Mouse (Mus musculus): ENCODE results near the gene Myl9.

Gene Myl9

DNA sequence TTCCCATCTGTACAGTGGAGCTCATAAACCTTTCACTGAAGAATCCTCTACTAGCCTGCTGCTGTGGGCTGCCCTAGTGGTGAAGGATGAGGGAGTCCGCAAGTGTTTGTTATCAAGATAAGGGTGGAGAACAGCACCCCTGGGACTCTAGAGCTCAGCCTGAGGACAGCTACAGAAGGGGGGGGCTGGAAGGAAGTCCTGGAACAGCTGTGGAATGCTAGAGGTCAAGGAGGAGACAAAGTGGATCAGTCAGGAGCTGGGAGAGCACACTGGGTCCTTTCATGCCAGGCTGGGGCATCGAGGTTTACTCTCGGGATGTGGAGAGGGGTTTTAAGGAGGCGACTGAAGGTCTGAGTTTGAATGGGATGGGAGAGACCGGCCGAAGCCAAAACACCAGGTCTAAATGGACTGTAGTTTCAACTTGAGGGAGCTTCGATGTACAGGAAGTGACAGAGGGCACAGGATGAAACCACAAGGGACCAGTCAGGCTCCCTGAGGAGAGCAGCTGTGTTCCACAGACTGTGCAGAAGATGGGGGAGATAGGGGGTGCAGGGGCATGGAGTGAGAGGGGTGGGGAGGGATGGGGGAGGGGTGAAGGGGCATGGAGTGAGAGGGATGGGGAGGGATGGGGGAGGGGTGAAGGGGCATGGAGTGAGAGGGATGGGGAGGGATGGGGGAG is 2.2 kb downstream of the Myl9 start:
- POLR2A ChIA-PET, result interaction anchor here in 3 of 4 experiments (0.5 to 1.0 kb wide), 5 partner anchors 13 to 1594 kb away, joined by 3 to 4 read pairs (median 3); no protein-coding TSS in a partner anchor
- CTCF ChIA-PET, result interaction anchor here in 1 of 4 experiments (1.2 kb wide), 1 partner anchor 57 kb away, joined by 3 read pairs; no protein-coding TSS in a partner anchor

DNA sequence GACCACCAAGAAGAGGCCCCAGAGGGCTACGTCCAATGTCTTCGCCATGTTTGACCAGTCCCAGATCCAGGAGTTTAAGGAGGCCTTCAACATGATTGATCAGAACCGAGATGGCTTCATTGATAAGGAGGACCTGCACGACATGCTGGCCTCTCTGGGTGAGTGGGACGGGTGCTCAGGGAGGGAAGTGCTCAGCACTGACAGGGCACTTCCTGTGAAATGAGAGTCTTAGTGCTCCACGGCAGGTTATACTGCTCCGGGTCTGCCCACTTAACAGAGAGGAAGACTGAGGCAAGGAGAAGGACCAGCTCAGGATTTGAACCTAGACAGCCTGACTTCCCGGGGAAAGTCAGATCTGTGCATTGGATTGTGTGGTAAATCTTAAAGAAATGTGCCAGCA is 3.4 kb downstream of the Myl9 start:
- POLR2A ChIA-PET, result no interaction called here
- CTCF ChIA-PET, result interaction anchor here in 1 of 4 experiments (0.5 kb wide), 1 partner anchor 26 kb away, joined by 3 read pairs; no protein-coding TSS in a partner anchor

DNA sequence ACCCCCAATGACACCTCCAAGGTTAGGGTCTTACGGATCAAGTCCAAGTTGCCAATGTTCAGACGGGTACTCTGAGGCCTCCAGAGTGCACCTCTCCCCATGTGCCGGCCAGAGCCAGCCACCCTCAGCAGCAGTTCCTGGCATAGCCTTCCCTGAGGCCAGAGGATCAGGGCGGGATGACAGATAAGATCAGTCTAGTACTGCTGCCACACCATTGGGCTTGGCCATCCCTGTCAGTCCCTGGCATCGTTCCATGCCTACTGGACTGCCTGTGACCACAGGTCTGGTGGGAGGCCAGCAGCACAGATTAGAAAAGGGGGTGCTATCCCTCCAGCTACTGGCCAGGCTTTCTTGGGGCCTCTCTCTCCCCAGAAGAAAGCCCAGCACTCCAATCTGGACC is 3.8 kb downstream of the Myl9 start:
- ChIA-PET CTCF (no interaction called here), POLR2A (no interaction called here)

DNA sequence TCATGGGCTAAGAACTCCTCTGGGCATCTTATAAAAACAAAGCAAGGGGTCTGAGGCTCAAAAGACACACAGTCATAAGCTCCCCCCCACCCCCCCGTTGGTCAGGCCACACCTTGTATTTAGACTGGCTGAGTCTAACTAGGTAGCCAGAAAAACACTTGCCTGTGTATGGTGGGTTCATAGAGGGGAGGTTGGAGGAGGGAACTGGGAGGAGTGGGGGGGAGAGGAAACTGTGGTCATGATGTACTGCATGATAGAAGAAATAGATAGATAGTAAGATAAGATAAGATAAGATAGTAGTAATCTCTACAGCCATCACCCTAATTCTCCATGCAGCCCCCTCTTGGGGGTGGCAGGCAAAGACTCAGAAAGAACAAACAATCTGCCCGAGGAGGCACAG is 4.3 kb downstream of the Myl9 start:
- POLR2A ChIA-PET, result no interaction called here
- CTCF ChIA-PET, result interaction anchor here in 1 of 4 experiments (0.7 kb wide), 1 partner anchor 688 kb away, joined by 3 read pairs; no protein-coding TSS in a partner anchor

DNA sequence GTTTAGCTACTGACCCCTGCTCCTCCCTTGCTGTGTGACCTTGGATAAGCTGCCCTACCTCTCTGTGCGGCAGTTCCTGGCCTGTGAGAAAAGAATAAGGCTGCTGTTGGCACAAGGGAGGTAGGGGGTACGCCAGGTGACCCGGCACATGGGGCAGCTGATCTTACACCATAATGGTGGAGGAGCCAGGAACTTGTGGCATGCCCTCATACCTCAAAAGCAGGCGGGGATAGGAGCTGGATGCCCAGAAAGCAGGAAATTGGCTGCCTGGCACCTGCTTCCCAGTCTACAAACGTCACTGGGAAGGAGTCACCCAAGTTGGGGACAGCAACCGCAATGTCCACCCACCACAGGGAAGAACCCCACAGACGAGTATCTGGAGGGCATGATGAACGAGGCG is 4.9 kb downstream of the Myl9 start:
- ChIA-PET POLR2A (interaction anchor here in 2 of 4 experiments (0.6 to 1.5 kb wide), 3 partner anchors 11 to 49 kb away, joined by 3 to 4 read pairs (median 4); no protein-coding TSS in a partner anchor), CTCF (interaction anchor here in 3 of 4 experiments (0.6 to 2.7 kb wide), 6 partner anchors 9 to 688 kb away, joined by 3 to 5 read pairs (median 4); no protein-coding TSS in a partner anchor)

DNA sequence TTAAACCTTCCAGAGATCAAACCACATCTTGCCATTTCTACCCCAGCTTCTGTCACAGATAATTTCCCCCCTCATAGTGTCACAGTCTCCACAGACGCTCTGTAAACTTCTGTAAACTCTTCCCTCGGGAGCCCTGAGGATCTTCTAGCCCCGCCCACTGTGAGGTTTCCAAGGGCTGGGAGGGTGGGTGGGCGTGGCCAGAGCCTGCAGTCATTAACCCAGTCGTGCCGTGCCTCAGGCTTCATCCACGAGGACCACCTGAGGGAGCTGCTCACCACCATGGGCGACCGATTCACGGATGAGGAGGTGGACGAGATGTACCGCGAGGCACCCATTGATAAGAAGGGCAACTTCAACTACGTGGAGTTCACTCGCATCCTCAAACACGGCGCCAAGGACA is 5.5 kb downstream of the Myl9 start:
- ChIA-PET POLR2A (interaction anchor here in 3 of 4 experiments (0.6 to 1.9 kb wide), 10 partner anchors 12 to 424 kb away, joined by 3 to 7 read pairs (median 3); partner anchors contain the start of gene Rbl1 (in 1 of the 3)), CTCF (interaction anchor here (0.6 to 2.7 kb wide), 8 partner anchors 8 to 816 kb away, joined by 3 to 5 read pairs (median 4); no protein-coding TSS in a partner anchor)

DNA sequence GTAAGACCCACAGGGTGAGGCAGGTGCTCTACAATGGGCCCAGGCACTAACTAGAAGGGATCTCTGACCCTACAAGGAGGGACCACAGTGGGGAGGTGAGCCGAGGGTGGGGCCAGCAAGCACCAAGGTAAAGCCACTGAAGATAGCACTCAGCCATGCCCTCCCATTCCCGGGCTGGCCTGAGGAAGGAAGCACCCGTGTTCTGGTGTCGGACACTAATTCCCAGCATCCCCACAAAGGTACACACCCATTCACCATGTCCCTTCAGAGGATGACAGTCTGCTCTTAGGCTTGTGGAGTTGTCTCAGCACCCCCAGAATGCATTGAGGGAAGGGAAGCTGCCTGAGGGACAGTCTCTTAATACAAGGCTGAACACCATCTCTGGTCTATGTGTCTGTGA is 6.1 kb downstream of the Myl9 start:
- POLR2A ChIA-PET, result interaction anchor here in 3 of 4 experiments (0.6 to 1.9 kb wide), 10 partner anchors 13 to 423 kb away, joined by 3 to 7 read pairs (median 3); partner anchors contain the start of gene Rbl1 (in 1 of the 3)
- CTCF ChIA-PET, result interaction anchor here (0.5 to 2.7 kb wide), 9 partner anchors 16 to 816 kb away, joined by 3 to 5 read pairs (median 3); no protein-coding TSS in a partner anchor

DNA sequence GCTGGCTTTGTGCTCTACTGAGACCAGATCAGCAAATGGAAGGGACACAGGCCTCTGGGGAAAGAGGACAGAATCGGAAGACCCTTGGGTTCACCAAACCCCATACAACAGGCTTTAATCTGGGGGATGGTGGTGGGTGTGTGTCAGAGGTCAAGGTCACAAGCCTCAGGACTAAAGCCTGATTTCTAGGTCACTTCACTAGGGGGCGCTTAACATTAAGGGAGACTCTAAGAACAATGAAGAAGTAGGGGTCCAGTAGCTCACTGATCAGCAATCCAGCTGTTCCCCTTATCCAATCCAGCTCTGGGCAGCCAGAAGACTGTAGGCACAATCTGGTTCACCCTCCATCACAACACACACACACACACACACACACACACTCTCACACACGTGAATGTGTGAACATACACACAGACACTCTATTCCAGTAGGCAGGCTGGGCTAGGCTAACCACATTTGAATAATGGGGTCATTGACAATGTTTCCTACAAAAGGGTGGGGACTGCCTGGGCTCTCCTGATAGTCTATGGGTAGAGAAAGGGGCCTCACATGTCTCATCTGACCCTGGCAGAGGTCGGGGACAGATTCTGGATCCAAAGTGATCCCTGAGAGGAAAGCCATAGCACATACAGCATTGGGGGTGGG is 6.7 kb downstream of the Myl9 start:
- CTCF ChIA-PET, result interaction anchor here (0.5 to 2.7 kb wide), 10 partner anchors 17 to 337 kb away, joined by 3 to 7 read pairs (median 4); no protein-coding TSS in a partner anchor
- POLR2A ChIA-PET, result interaction anchor here in 2 of 4 experiments (1.1 to 1.9 kb wide), 5 partner anchors 52 to 423 kb away, joined by 3 to 7 read pairs (median 4); partner anchors contain the start of genes Rbl1 (in 1 of the 2) and Tgif2 (in 1 of the 2)

DNA sequence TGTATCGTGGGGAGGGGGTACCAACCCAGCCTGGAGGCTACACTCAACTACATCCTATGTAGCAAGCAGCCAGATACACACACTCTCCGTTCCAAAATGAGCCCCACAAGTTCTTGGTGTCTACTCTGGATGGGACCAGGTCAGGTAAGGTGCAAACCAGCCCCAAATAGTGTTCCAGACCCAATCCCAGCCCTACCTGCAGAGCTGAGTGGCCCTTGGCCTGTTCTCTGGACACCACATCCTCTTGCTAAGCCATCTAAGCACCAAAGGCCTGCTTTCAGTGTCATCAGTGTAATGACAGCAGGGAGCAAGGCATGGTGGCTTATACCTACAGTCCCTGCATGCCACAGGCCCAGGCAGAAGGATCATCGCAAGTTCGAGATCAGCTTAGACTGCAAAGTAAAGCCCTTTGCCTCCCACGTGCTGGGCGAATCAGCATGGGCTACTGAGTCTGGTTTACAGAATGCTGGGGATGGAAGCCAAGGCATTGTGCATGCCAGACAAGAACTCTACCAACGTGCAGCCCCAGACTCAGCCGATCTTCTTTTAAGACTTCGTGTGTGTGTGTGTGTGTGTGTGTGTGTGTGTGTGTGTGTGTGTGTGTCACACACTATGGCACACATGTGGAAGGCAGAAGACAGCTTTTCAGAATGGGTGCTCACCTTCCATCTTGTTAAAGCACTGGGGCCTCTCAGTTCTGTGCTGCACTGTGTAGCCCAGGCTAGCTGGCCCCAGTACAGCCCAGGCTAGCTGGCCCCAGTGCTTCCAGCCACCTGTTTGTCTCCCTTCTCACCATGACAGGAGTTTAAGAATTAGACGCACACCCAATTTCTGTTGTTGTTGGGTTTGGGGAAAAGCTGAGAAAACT is 7.5 kb downstream of the Myl9 start:
- CTCF ChIA-PET, result interaction anchor here (0.6 to 2.7 kb wide), 8 partner anchors 17 to 336 kb away, joined by 3 to 7 read pairs (median 4); no protein-coding TSS in a partner anchor

DNA sequence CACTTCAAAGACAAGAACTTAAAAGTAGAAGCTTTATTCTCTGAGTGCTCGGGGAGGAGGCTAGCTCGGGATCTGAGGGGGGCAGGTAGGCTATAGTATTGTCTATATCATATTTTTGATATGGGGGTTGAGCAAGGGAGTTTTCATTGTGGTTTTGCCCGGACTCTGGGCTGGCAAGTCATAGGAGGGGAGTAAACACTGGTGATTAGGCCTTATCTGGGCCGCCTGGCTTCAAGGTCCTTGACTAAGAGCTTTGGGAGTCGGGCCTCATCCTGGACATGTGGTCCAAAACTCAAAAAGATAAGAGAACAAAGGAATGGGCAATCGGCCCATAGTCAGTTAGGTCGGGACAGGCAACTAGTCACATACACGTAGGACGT is 8.1 kb downstream of the Myl9 start:
- ChIA-PET CTCF (interaction anchor here in 2 of 4 experiments (0.6 to 1.3 kb wide), 3 partner anchors 56 to 248 kb away, joined by 3 read pairs; no protein-coding TSS in a partner anchor), POLR2A (interaction anchor here in 2 of 4 experiments (0.6 to 1.1 kb wide), 2 partner anchors 54 to 57 kb away, joined by 3 to 4 read pairs; partner anchors contain the start of gene Tgif2 (in 1 of the 2))

More for the DNA sequence above, 7.5 kb downstream of the Myl9 start:
- POLR2A ChIA-PET, result interaction anchor here in 2 of 4 experiments (1.1 to 1.9 kb wide), 4 partner anchors 56 to 422 kb away, joined by 3 to 7 read pairs (median 4); partner anchors contain the start of genes Rbl1 (in 1 of the 2) and Tgif2 (in 1 of the 2)

DNA sequence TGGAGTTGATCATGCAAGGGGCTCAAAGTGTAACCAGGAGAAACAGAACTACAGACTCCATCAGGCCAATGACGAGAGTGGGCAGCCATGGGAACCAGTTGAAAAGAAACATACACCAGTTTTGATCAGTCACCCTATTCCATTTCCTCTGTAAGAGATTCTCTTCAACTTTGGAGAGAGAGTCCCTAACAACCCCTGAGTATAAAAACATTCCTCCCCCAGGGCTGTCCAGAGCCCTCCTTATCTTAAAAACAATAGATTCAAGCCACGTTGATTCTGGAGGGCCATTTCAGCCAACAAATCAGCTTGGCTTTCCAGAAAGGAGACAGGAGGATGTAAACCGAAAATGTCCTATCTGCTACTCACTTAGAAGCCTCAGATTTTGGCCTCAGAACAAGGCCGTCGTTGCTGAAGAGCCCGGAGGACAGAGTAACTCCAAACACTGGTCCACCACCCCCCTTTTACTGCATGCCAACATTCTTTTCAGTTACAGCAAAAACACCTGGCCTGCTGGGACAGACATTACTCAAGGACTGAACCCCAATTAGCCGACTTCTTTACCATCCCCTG is 8.9 kb downstream of the Myl9 start:
- POLR2A ChIA-PET, result interaction anchor here in 2 of 4 experiments (0.6 to 1.4 kb wide), 3 partner anchors 10 to 55 kb away, joined by 3 to 4 read pairs (median 3); no protein-coding TSS in a partner anchor

DNA sequence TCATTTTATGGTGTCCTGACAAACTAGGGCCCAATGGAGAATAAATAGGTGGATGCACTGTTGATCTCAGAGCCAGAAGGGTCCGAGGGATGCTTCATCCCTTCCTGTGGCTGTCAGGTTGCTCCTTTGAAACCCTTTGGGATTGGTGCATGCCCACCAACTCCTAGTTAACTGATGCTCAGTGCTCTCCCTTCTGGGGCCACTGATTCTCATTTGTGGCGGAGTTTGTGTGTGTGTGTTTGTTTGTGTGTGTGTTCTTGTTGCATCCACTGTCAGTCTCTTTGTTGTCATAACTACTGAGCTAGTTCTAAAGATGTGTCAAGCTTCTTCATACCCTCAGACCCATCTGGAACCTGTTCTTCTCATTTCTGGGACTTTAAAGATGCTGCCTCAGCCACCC is 9.7 kb downstream of the Myl9 start:
- POLR2A ChIA-PET, result interaction anchor here in 2 of 4 experiments (0.9 to 1.4 kb wide), 3 partner anchors 9 to 25 kb away, joined by 3 to 5 read pairs (median 3); no protein-coding TSS in a partner anchor
- CTCF ChIA-PET, result no interaction called here

More for the DNA sequence above, 8.9 kb downstream of the Myl9 start:
- CTCF ChIA-PET, result interaction anchor here in 1 of 4 experiments (0.6 kb wide), 1 partner anchor 56 kb away, joined by 3 read pairs; no protein-coding TSS in a partner anchor

DNA sequence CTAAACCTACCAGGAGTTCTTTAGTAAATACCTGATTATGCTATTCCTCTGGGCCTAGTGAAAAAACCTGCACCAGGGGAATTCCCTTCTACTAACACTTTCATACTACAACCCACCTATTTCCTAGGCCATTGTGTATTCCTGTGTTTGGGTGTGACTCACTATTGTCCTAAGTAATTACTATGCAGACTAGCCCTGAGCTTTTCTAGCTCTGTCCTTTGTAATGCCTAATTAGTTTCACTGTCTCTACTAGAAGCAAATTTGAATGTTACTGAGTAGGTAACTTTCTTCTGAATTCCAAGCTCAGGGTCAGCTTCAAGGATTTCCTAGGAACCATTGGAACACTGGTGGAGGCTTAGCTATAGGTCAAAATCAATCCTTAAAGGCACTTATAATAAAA is 11.1 kb downstream of the Myl9 start:
- POLR2A ChIA-PET, result interaction anchor here in 1 of 4 experiments (0.5 to 1.4 kb wide), 4 partner anchors 9 to 126 kb away, joined by 3 to 5 read pairs (median 3); no protein-coding TSS in a partner anchor
- CTCF ChIA-PET, result interaction anchor here in 3 of 4 experiments (0.6 kb wide), 3 partner anchors 10 to 1531 kb away, joined by 3 read pairs; no protein-coding TSS in a partner anchor

DNA sequence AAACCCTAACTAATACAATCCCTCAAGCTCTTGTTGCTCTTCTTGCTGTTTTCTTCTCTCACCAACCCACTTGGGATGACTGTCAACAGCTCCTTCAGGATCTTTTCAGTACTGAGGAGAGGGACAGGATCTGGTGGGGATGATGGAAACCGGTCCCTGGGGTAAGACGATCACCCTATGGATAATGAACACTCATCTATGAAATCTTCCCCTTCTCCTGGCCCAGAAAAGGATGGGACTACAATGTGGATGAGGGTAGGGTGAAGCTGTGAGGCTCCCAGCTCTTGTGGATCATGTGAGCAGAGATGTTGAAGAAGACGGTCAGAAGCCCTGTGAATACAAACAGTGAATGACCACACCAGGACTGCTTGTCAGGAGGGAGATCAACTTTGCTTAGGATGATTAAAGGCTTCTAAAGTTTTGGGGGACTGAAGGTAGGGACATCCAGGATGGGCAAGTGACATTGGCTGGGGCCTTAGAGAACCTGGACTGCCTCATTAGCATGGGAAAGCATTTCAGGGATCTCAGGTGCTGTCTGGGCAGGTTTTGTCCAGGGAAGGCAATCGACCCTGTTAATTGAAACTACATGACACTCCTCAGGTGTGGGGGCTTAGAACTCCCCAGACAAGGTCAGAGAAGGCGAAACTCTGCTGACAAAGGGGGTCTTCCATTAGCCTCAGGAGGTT is 12.0 kb downstream of the Myl9 start:
- CTCF ChIA-PET, result interaction anchor here in 3 of 4 experiments (0.6 kb wide), 3 partner anchors 9 to 1530 kb away, joined by 3 read pairs; no protein-coding TSS in a partner anchor
- POLR2A ChIA-PET, result interaction anchor here in 1 of 4 experiments (1.1 kb wide), 1 partner anchor 10 kb away, joined by 3 read pairs; no protein-coding TSS in a partner anchor

DNA sequence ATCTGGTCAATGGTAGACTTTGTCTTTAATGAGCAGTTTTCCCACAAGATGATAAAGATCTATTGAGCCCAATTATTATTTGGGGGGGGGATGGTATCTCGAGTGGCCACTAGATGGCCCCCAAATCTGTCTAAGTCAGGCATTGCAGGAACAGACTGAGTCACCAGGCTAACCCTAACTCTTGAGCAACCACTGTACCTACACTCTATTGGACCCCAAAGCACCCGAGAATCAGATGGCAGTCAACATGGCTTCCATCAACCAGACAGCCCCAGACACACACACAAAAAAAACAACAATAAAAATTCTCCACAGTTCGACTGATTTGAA is 12.5 kb downstream of the Myl9 start:
- ChIA-PET POLR2A (no interaction called here), CTCF (no interaction called here)

DNA sequence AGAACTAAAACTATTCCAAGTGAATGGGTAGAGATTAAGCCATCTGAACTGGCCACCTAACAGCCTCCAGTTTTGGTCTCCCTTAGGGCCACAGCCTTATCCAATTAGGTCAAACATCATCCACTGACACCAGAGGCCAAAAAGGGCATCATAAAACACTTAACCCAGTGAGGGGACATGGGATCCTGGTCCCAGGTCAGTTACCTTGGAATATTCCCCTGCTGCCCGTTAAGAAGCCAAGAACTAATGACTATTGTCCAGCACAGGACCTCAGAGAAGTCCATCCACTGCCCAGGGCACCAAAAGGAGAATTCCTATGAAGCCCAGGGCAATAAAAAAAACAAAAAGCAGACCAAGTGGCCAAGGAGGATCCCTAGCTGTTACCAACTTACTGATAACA is 13.6 kb downstream of the Myl9 start:
- ChIA-PET CTCF (interaction anchor here in 1 of 4 experiments (0.6 to 0.7 kb wide), 2 partner anchors 8 to 46 kb away, joined by 3 to 5 read pairs; no protein-coding TSS in a partner anchor), POLR2A (interaction anchor here in 1 of 4 experiments (0.5 kb wide), 1 partner anchor 175 kb away, joined by 6 read pairs; no protein-coding TSS in a partner anchor)

DNA sequence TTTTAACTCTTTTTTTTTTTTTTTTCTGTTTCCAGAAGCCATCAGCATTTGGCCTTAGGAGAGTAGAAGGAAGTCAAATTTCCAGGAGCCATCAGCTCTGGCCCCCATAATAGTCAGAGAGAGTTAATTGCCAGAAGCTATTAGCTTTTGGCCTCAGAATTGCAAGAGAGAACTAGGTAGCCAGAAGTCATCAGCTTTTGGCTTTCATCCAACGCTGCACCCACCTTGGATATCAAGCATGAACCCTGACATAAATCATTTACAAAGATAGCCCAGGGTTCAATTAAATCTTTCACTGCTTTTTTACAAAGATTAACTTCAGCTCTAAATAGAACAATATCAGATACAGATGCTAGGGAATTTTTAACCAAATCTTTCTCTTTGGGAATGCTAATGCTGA is 23.3 kb downstream of the Myl9 start:
- POLR2A ChIA-PET, result interaction anchor here in 2 of 4 experiments (0.6 kb wide), 3 partner anchors 192 to 304 kb away, joined by 4 read pairs; no protein-coding TSS in a partner anchor
- CTCF ChIA-PET, result interaction anchor here in 1 of 4 experiments (0.6 kb wide), 1 partner anchor 305 kb away, joined by 3 read pairs; no protein-coding TSS in a partner anchor
